Mouse (Mus musculus): ENCODE data around the gene Rapgef4. TPM values are rescaled to one million over a fixed set of nuclear protein-coding genes. Genes with fewer than 3 reads are reported as not detected.

The Rapgef4 gene
- polyA plus RNA-seq, 1 experiment = not detected

GRCm38 (mm10) chr2:71993729-71994423, 12.8 kb downstream of the Rapgef4 start:
- no peak for TF ChIP-seq CTCF (IDR thresholded peaks at IDR 0.05; ENCODE audit: insufficient read depth, low read depth, low read length)
- no peak for TF ChIP-seq POLR2A (IDR thresholded peaks at IDR 0.05; ENCODE audit: insufficient read depth, low read depth, low read length)
- WGBS = 79% methylated on average over 5 of the region's 5 CpGs
- Histone ChIP-seq H3K27ac (ENCODE audit: insufficient read depth, low read depth, low read length) (no peak overlapping the region), H3K4me3 (ENCODE audit: insufficient read depth, low read depth, low read length) (no peak overlapping the region), H3K4me1 (ENCODE audit: control insufficient read depth, insufficient read depth, low read length) (peaks cover 8% of the 10 kb centered on the region)

DNA sequence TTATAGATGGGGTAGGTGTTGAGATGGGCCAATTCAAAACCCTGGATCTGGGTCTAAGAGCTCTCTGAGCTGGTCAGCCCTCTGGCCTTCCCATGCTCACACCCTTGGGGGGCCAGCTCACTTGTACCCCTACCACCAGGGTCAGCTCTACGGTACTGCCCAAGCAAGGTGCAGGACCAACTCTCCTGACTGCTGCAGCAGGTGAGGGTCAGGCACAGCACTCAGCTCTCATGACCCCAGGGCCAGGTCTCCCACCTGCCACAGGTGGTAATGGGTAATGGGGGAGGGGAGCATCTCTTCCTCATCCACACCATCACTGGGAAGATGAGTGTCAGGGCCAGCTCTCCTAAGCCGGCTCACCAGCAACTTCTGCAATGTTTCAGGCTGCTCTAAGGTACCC, 17.5 kb downstream of the Rapgef4 start:
- 98% methylated on average over 2 of the region's 2 CpGs for WGBS
- TF ChIP-seq POLR2A (IDR thresholded peaks at IDR 0.05; ENCODE audit: insufficient read depth, low read depth, low read length) (no peak), CTCF (IDR thresholded peaks at IDR 0.05; ENCODE audit: insufficient read depth, low read depth, low read length) (no peak)
- Histone ChIP-seq H3K4me1 (ENCODE audit: control insufficient read depth, insufficient read depth, low read length) (peaks cover 5% of the 10 kb centered on the region), H3K4me3 (ENCODE audit: insufficient read depth, low read depth, low read length) (no peak overlapping the region), H3K27ac (ENCODE audit: insufficient read depth, low read depth, low read length) (no peak overlapping the region)

DNA sequence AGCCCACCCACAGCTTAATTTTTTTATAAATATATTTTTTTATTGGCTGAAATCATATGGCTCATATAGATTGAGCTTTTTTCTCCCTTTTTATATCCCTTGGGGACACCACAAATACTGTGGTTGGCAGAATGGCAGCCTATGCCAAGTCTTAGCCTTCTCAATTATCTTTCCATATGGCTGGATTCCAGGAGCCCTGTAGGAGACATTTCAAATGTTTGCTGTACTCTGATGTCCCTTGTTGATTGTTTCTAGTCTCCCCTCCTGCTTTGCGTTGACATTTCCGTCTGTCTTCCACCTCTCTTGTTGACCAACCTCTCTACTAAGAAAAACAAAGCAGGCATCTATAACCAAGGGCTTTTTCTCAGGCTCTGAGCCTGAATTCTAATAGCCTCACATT, 19.1 kb downstream of the Rapgef4 start:
- Histone ChIP-seq H3K27ac (ENCODE audit: insufficient read depth, low read depth, low read length) (no peak overlapping the region), H3K4me1 (ENCODE audit: control insufficient read depth, insufficient read depth, low read length) (peaks cover 10% of the 10 kb centered on the region), H3K4me3 (ENCODE audit: insufficient read depth, low read depth, low read length) (no peak overlapping the region)
- TF ChIP-seq POLR2A (IDR thresholded peaks at IDR 0.05; ENCODE audit: insufficient read depth, low read depth, low read length) (no peak), CTCF (IDR thresholded peaks at IDR 0.05; ENCODE audit: insufficient read depth, low read depth, low read length) (no peak)
- 49% methylated on average over 2 of the region's 2 CpGs for WGBS

GRCm38 (mm10) chr2:72002843-72003370, 21.9 kb downstream of the Rapgef4 start:
- Histone ChIP-seq H3K4me1 (ENCODE audit: control insufficient read depth, insufficient read depth, low read length) (peaks cover 7% of the 10 kb centered on the region), H3K4me3 (ENCODE audit: insufficient read depth, low read depth, low read length) (no peak overlapping the region), H3K27ac (ENCODE audit: insufficient read depth, low read depth, low read length) (no peak overlapping the region)
- WGBS = 75% methylated on average over 5 of the region's 5 CpGs
- TF ChIP-seq POLR2A (IDR thresholded peaks at IDR 0.05; ENCODE audit: insufficient read depth, low read depth, low read length) (no peak), CTCF (IDR thresholded peaks at IDR 0.05; ENCODE audit: insufficient read depth, low read depth, low read length) (no peak)

GRCm38 (mm10) chr2:72003756-72004525, 22.9 kb downstream of the Rapgef4 start:
- WGBS = 88% methylated on average over 13 of the region's 13 CpGs
- Histone ChIP-seq H3K27ac (ENCODE audit: insufficient read depth, low read depth, low read length) (no peak overlapping the region), H3K4me3 (ENCODE audit: insufficient read depth, low read depth, low read length) (no peak overlapping the region), H3K4me1 (ENCODE audit: control insufficient read depth, insufficient read depth, low read length) (peaks cover 4% of the 10 kb centered on the region)
- TF ChIP-seq CTCF (IDR thresholded peaks at IDR 0.05; ENCODE audit: insufficient read depth, low read depth, low read length) = no peak
- no peak for TF ChIP-seq POLR2A (IDR thresholded peaks at IDR 0.05; ENCODE audit: insufficient read depth, low read depth, low read length)

DNA sequence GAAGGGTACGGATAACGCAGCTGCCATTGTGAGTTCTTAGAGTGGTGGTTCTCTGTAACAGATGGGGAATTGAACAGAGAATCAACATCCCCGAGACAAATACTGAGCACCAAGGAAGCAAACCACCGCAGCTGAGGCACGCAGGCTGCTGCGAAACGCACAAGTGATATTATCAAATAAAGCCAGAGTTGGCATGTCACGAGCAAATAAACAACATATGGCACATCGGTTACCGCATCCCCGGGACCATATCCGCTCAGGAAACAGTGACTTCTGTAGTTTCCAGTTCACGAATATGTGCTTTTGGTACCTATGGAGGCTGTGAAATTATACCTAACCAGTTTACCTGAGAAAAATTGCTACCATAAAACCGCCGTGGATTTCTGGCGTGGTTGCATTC, 24.0 kb downstream of the Rapgef4 start:
- 88% methylated on average over 16 of the region's 16 CpGs for WGBS

GRCm38 (mm10) chr2:72009446-72010218, 28.6 kb downstream of the Rapgef4 start:
- H3K4me1 ChIP-seq (ENCODE audit: control insufficient read depth, insufficient read depth, low read length) = peaks cover 7% of the 10 kb centered on the region
- TF ChIP-seq CTCF (IDR thresholded peaks at IDR 0.05; ENCODE audit: insufficient read depth, low read depth, low read length) (no peak), POLR2A (IDR thresholded peaks at IDR 0.05; ENCODE audit: insufficient read depth, low read depth, low read length) (no peak)
- 0 out of 2 replicates have a peak overlapping the region, but pooled peaks have one; percentile 26 for H3K27ac ChIP-seq (ENCODE audit: insufficient read depth, low read depth, low read length)
- WGBS = 22% methylated on average over 3 of the region's 3 CpGs
- no peak overlapping the region for H3K4me3 ChIP-seq (ENCODE audit: insufficient read depth, low read depth, low read length)

More for the DNA sequence above, 24.0 kb downstream of the Rapgef4 start:
- Histone ChIP-seq H3K27ac (ENCODE audit: insufficient read depth, low read depth, low read length) (no peak overlapping the region), H3K4me1 (ENCODE audit: control insufficient read depth, insufficient read depth, low read length) (peaks cover 7% of the 10 kb centered on the region), H3K4me3 (ENCODE audit: insufficient read depth, low read depth, low read length) (no peak overlapping the region)
- TF ChIP-seq POLR2A (IDR thresholded peaks at IDR 0.05; ENCODE audit: insufficient read depth, low read depth, low read length) (no peak), CTCF (IDR thresholded peaks at IDR 0.05; ENCODE audit: insufficient read depth, low read depth, low read length) (no peak)

DNA sequence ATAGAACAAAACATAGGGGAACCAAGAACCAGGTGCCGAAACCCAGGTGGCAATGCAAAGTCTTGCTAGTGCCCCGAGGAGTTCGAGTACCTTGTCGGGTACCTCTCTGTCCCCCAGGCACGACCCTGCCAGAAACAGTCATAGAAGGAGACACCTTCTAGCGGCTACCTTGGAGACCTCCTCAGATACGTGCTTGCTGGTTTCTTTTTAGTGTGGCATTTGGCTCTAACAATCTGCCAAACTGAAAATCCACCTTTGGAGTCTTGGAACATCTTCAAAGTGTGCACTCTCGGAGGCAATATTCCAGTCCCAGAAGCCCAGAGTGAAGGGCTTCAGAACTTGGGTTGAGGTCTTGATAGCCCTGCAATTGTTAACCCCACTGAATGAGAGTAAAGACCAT, 34.3 kb downstream of the Rapgef4 start:
- H3K27ac ChIP-seq (ENCODE audit: insufficient read depth, low read depth, low read length) = no peak overlapping the region
- peaks cover 13% of the 10 kb centered on the region for H3K4me1 ChIP-seq (ENCODE audit: control insufficient read depth, insufficient read depth, low read length)
- WGBS = 75% methylated on average over 8 of the region's 8 CpGs
- TF ChIP-seq CTCF (IDR thresholded peaks at IDR 0.05; ENCODE audit: insufficient read depth, low read depth, low read length) (no peak), POLR2A (IDR thresholded peaks at IDR 0.05; ENCODE audit: insufficient read depth, low read depth, low read length) (no peak)
- no peak overlapping the region for H3K4me3 ChIP-seq (ENCODE audit: insufficient read depth, low read depth, low read length)

Data from olfactory bulb, adult 2 months (tissue).